ENCODE assay signal across 8 mouse cellular contexts in genomic region chr1:91412286-91413029, GRCm38 (mm10). TPM values are rescaled to one million over a fixed set of nuclear protein-coding genes. Genes with fewer than 3 reads are reported as not detected.
DNase-seq lines count a peak whose midpoint lies in the region; ATAC-seq lines count a peak whose summit lies in the region.

No protein-coding gene starts in this region.

- WGBS in embryonic facial prominence, embryonic 13.5 days = 5% methylated on average over 64 of the region's 65 CpGs
- WGBS in hindbrain, embryonic 16.5 days = 2% methylated on average over 52 of the region's 65 CpGs
- WGBS in liver, embryonic 13.5 days (ENCODE audit: insufficient replicate concordance) = 5% methylated on average over 65 of the region's 65 CpGs

- no peaks in the 10 kb centered on the region for H3K27me3 ChIP-seq in embryonic facial prominence, embryonic 13.5 days
- H3K27me3 ChIP-seq in hindbrain, embryonic 16.5 days (replicated peaks; ENCODE audit: control insufficient read depth, insufficient read depth, low read length) = no peaks in the 10 kb centered on the region
- peaks cover 21% of the 10 kb centered on the region for H3K27me3 ChIP-seq in liver, embryonic 13.5 days

- 0 out of 2 replicates have a peak, but pooled peaks cover 2% of the 10 kb centered on the region for H3K36me3 ChIP-seq in embryonic facial prominence, embryonic 13.5 days
- no peaks in the 10 kb centered on the region for H3K36me3 ChIP-seq in hindbrain, embryonic 16.5 days (ENCODE audit: control insufficient read depth, insufficient read depth, low read length)
- H3K36me3 ChIP-seq in liver, embryonic 13.5 days = peaks cover 5% of the 10 kb centered on the region; the same call in 1 of the 2 replicates

- peaks cover 35% of the 10 kb centered on the region for H3K4me1 ChIP-seq in embryonic facial prominence, embryonic 13.5 days
- H3K4me1 ChIP-seq in hindbrain, embryonic 16.5 days (ENCODE audit: control insufficient read depth, insufficient read depth, low read depth, low read length) = peaks cover 33% of the 10 kb centered on the region
- H3K4me1 ChIP-seq in liver, embryonic 13.5 days (replicated peaks) = peaks cover 31% of the 10 kb centered on the region

- H3K9me3 ChIP-seq in embryonic facial prominence, embryonic 13.5 days = no peaks in the 10 kb centered on the region
- no peaks in the 10 kb centered on the region for H3K9me3 ChIP-seq in hindbrain, embryonic 16.5 days (ENCODE audit: control insufficient read depth, low read length)
- H3K9me3 ChIP-seq in liver, embryonic 13.5 days (replicated peaks) = no peaks in the 10 kb centered on the region

- ATAC-seq in embryonic facial prominence, embryonic 13.5 days (ENCODE audit: insufficient number of reproducible peaks, insufficient read depth, low FRiP score, low TSS enrichment, low read depth) = no peak; the same call in 1 of the 2 replicates
- ATAC-seq in hindbrain, embryonic 16.5 days = peak; percentile 27
- ATAC-seq in liver, embryonic 13.5 days (ENCODE audit: low read depth) = peak; percentile 19

- peak overlapping the region; percentile 99 for H3K4me2 ChIP-seq in embryonic facial prominence, embryonic 13.5 days
- peak overlapping the region; percentile 93 for H3K4me2 ChIP-seq in hindbrain, embryonic 16.5 days (ENCODE audit: low read length)
- peak overlapping the region; percentile 99 for H3K4me2 ChIP-seq in liver, embryonic 13.5 days

- DNase-seq in ovary, postnatal 14 days (ENCODE audit: low spot score) = peak; percentile 33
- no peak for DNase-seq in ovary, postnatal 10 days (ENCODE audit: low spot score)
- DNase-seq in adrenal gland, postnatal 25 days = peak; percentile 52
- peak; percentile 28 for DNase-seq in liver, embryonic 13.5 days
- DNase-seq in retina, embryonic 14.5 days (ENCODE audit: low spot score) = peak; percentile 45
- no peak for DNase-seq in layer of hippocampus, postnatal 36 days

- peak overlapping the region; percentile 88 for H3K27ac ChIP-seq in embryonic facial prominence, embryonic 13.5 days
- peak overlapping the region; percentile 80 for H3K27ac ChIP-seq in hindbrain, embryonic 16.5 days (ENCODE audit: low read depth, low read length)
- H3K27ac ChIP-seq in liver, embryonic 13.5 days = peak overlapping the region; percentile 62; the same call in 1 of the 2 replicates

- peak overlapping the region; percentile 80 for H3K4me3 ChIP-seq in embryonic facial prominence, embryonic 13.5 days
- H3K4me3 ChIP-seq in hindbrain, embryonic 16.5 days (ENCODE audit: low read length) = peak overlapping the region; percentile 67
- peak overlapping the region; percentile 80 for H3K4me3 ChIP-seq in liver, embryonic 13.5 days (replicated peaks)

- peak overlapping the region; percentile 87 for H3K9ac ChIP-seq in embryonic facial prominence, embryonic 13.5 days
- peak overlapping the region; percentile 85 for H3K9ac ChIP-seq in hindbrain, embryonic 16.5 days (ENCODE audit: low read depth, low read length)
- H3K9ac ChIP-seq in liver, embryonic 13.5 days = peak overlapping the region; percentile 84

RNA-seq across cellular contexts. Expression of gene Hes6, which starts 1.4 kb away (rescaled TPM):
- 160 and 211 TPM in 2 replicates for total RNA-seq in adrenal gland, postnatal 25 days (2021)
- 63.7 and 70.8 TPM in 2 replicates for polyA plus RNA-seq in embryonic facial prominence, embryonic 13.5 days (2015; fragmentation: Nextera tagmentation; extraction: Ambion mirVana)
- 138 and 150 TPM in 2 replicates for polyA plus RNA-seq in hindbrain, embryonic 16.5 days (2015; fragmentation: Nextera tagmentation; extraction: Ambion mirVana)
- polyA plus RNA-seq in liver, embryonic 13.5 days (2015; fragmentation: Nextera tagmentation; extraction: Ambion mirVana) = 21.9 and 22.5 TPM in 2 replicates
- total RNA-seq in layer of hippocampus, postnatal 36 days (2021) = 10 to 100 TPM; 14.1 to 15.2 TPM

RNA-seq across cellular contexts. Expression of gene Ilkap, which starts 13.8 kb away (rescaled TPM):
- 108 and 115 TPM in 2 replicates for total RNA-seq in adrenal gland, postnatal 25 days (2021)
- 152 and 158 TPM in 2 replicates for polyA plus RNA-seq in embryonic facial prominence, embryonic 13.5 days (2015; fragmentation: Nextera tagmentation; extraction: Ambion mirVana)
- polyA plus RNA-seq in hindbrain, embryonic 16.5 days (2015; fragmentation: Nextera tagmentation; extraction: Ambion mirVana) = 140 and 145 TPM in 2 replicates
- 86.5 and 95.8 TPM in 2 replicates for polyA plus RNA-seq in liver, embryonic 13.5 days (2015; fragmentation: Nextera tagmentation; extraction: Ambion mirVana)
- 10 to 100 TPM; 65.3 to 70.8 TPM for total RNA-seq in layer of hippocampus, postnatal 36 days (2021)

RNA-seq across cellular contexts. Expression of gene Erfe, which starts 46.2 kb away (rescaled TPM):
- 2.7 and 5.9 TPM in 2 replicates for total RNA-seq in adrenal gland, postnatal 25 days (2021)
- 1.6 and 1.7 TPM in 2 replicates for polyA plus RNA-seq in embryonic facial prominence, embryonic 13.5 days (2015; fragmentation: Nextera tagmentation; extraction: Ambion mirVana)
- polyA plus RNA-seq in hindbrain, embryonic 16.5 days (2015; fragmentation: Nextera tagmentation; extraction: Ambion mirVana) = 0.21 and 0.31 TPM in 2 replicates
- 4.5 and 4.7 TPM in 2 replicates for polyA plus RNA-seq in liver, embryonic 13.5 days (2015; fragmentation: Nextera tagmentation; extraction: Ambion mirVana)
- total RNA-seq in layer of hippocampus, postnatal 36 days (2021) = not detected

RNA-seq across cellular contexts. Expression of gene Per2, which starts 46.7 kb away (rescaled TPM):
- total RNA-seq in adrenal gland, postnatal 25 days (2021) = 37.4 and 37.5 TPM in 2 replicates
- 3.0 and 3.5 TPM in 2 replicates for polyA plus RNA-seq in embryonic facial prominence, embryonic 13.5 days (2015; fragmentation: Nextera tagmentation; extraction: Ambion mirVana)
- 5.0 and 5.8 TPM in 2 replicates for polyA plus RNA-seq in hindbrain, embryonic 16.5 days (2015; fragmentation: Nextera tagmentation; extraction: Ambion mirVana)
- polyA plus RNA-seq in liver, embryonic 13.5 days (2015; fragmentation: Nextera tagmentation; extraction: Ambion mirVana) = 1.4 and 2.5 TPM in 2 replicates
- total RNA-seq in layer of hippocampus, postnatal 36 days (2021) = 10 to 100 TPM; 26.4 to 37.3 TPM

Comparison
In these comparisons a context has a peak if more than half of its experiments do, and no peak if none do; other contexts are left out.
1. DNase-seq: peak in ovary, postnatal 14 days (single experiment), adrenal gland, postnatal 25 days (single experiment), liver, embryonic 13.5 days (single experiment) and retina, embryonic 14.5 days (single experiment); none in ovary, postnatal 10 days (single experiment) and layer of hippocampus, postnatal 36 days (0 of 2).
2. Peak in every context shown above with its lines, with median percentiles within 50 percentile points of each other: H3K27ac ChIP-seq, H3K4me2 ChIP-seq, H3K4me3 ChIP-seq and H3K9ac ChIP-seq.